Mouse (Mus musculus) adrenal gland, postnatal 36 days (tissue): ENCODE data around the gene Abcc5. TPM values are rescaled to one million over a fixed set of nuclear protein-coding genes. Genes with fewer than 3 reads are reported as not detected.
"Not testable (repeated sequence)": the region's sequence is repeated elsewhere in the genome, so short reads cannot be mapped to it uniquely, and the experiment has no call there.

Experiments
- DNase-seq, 2 experiments: peaks; one replicate each; pipeline ENCODE4 v3.0.0; 2021; ENCODE audit warnings: mixed read lengths in 1 of 2
- total RNA-seq, 2 experiments: library from RNA; stranded (reverse); gene quantifications; 2 replicates each; pipeline ENCODE4 v1.2.3; 2021

Abcc5 gene
- total RNA-seq, 2 experiments from 2014 or later, result 59.4 to 78.0 TPM

DNA sequence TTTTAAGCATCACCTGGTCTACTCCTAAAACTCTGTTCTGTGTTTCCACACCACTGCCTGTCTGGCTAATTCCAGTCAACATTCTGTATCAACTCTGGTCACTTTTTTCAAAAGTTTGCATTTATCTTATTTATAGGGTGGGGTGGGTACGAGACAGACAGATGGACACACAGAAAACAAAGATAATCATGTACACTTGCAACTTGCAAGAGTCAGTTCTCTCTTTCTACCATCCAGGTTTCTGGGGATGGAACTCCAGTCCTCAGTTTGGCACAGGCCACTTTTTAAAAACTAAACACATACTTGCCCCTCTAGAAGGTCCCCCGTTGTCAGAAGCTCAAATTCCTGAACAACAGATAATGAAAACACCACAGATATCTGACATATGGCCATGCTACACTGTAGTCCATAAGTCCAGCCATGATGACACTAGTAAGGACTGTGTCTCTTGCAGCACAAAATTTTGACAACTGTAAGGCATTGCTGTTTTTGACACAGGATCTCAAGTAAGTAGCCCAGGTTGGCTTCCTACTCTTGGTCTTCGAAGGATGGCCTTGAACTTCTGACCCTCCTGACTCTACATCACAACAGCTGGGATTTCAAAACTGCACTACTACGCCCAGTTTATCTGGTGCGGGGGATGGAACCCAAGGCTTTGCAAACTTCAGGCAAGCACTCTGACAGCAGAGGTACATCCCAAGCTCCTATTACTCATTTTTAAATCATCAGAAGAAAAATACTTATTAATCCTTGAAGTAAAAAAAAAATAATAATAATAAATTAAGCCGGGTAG lies 3.1 kb downstream of the Abcc5 start:
- no peak for DNase-seq

GRCm38 (mm10) chr16:20418054-20418453 lies 8.1 kb downstream of the Abcc5 start:
- DNase-seq, result no peak

DNA sequence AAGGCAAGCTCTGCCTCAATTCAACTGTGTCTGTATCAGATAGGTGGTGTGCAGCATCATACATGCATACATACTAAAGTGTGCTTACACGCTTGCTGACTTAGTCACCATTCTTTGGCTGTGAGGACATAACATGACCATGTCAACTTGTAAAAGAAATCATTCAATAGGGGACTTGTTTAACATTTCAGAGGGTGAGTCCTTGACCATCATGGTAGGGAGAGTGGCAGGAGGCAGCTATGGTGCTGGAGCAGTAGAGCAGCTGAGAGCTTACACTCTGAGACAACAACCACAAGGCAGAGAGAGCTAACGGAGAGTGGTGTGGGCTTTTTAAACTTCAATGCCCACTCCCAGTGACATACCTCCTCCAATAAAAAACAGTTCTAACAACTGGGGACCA lies 9.9 kb downstream of the Abcc5 start:
- no peak for DNase-seq

GRCm38 (mm10) chr16:20415804-20416203 lies 10.4 kb downstream of the Abcc5 start:
- peak in 1 of 2 experiments; percentile 17 for DNase-seq

- peak; percentile 69 to 70 for DNase-seq
These were observed 11.0 kb downstream of the Abcc5 start for GRCm38 (mm10) chr16:20415211-20415610.

GRCm38 (mm10) chr16:20413870-20414331 lies 12.3 kb downstream of the Abcc5 start:
- DNase-seq, result peak; percentile 31 to 52

DNA sequence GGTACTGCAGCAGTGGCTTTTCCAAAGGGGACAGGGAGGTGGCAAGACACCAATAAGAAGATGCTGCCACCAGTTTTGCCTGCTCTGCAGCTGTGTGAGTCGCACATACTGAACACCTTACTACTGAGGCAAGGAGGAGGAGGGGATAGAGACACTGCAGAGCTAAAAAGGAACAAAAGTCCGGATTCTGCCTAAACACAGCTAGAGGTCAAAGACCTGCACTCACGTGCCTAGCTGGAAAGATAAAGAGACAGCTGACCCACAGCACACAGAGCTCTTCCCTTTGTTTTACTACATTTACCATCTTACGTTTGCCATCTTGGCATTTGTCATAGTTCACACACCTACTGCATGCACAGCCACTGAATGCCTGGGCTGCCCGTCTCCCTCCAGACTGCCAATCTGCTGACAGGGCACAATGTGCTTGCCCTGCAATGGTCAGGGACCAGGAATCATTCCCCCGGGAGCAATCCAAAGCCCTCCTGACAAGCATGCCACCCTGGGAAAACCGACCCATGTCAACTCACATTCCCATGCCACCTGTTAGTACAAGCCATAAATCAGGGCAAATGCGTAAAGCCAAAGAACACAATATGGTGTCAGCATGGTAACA lies 14.1 kb downstream of the Abcc5 start:
- DNase-seq, result no peak

DNA sequence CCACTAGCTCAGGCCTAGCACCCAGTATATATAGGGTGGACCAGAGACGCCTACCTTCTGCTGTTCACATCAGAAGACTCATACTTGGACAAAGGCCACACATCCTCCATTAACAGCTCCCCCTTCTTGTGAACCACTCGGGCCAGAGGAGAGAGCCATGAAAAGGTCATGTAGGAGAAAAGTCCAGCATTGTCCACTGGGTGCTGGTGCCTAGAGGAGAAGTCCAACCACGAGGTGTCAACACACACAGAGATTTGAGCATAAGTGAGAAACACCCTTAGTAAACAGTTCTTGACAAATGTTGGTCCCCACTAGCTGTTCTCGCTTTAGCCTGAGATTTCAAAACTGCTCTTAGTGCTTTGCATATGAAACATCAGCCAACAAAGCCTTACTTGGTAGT lies 20.9 kb downstream of the Abcc5 start:
- no peak for DNase-seq

DNA sequence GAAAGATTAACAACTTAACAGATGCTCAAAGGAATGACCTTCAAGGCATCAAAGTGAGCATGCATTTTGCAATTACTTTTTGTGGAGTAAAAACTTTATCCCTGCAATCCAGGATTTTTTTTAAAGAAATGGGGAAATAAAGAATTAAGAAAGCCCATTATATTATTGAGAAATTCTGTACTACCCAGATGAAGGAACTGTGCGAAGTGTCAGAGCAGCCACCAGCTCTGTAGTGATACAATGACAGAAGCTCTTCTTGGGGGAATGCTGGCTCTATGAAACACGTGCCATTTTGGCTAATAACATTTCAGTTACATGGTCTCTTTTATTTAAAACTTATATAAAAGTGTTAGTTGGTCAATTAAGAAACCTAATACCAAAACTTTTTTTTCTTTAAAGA lies 22.9 kb downstream of the Abcc5 start:
- no peak for DNase-seq

- peak; percentile 24 to 27 for DNase-seq
These were observed 24.6 kb downstream of the Abcc5 start for GRCm38 (mm10) chr16:20401592-20401991.

GRCm38 (mm10) chr16:20400707-20401591 lies 25.2 kb downstream of the Abcc5 start:
- no peak for DNase-seq

GRCm38 (mm10) chr16:20396851-20397250 lies 29.3 kb downstream of the Abcc5 start:
- no peak for DNase-seq

GRCm38 (mm10) chr16:20395216-20395907 lies 30.8 kb downstream of the Abcc5 start:
- DNase-seq, result no peak

DNA sequence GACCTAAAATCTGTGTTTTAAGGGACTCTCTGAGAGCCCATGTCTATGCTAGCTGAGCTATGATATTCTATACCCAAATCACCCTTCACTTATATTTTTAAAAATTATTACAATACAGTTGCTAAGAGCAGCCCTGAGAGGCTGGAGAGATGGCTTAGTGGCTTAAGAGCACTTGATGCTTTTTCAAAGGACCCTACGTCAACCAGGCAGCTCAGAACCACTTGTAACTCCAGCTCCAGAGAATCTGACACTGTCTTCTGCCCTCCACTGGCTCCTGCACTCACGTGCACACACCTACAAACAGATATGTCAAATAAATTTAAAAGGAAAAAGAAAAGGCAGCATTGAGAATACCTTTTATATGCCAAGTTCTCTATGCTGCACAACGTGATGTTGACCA lies 34.4 kb downstream of the Abcc5 start:
- no peak for DNase-seq

DNA sequence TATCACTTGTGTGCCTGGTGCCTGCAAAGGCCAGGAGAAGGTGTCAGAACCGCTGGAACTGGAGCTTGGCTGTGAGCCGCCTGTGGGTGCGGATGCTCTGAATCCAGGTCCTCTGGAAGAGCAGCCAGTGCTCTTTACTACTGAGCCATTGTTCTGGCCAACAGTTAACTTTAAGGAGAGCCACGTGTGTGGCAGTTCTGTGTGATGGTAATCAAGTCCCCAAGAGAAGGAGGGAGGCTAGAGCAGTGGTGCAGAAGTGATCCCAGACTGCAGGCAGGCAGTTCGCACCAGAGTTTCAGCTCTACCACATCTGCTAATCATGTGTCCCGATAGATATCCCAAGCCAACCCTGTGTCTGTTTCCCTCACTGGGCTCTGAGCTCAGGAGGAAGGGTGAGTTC lies 36.0 kb downstream of the Abcc5 start:
- no peak for DNase-seq

- peak; percentile 18 to 40 for DNase-seq
These were observed 45.2 kb downstream of the Abcc5 start for GRCm38 (mm10) chr16:20381031-20381430.

GRCm38 (mm10) chr16:20375341-20375740 lies 50.9 kb downstream of the Abcc5 start:
- DNase-seq, result no peak

DNA sequence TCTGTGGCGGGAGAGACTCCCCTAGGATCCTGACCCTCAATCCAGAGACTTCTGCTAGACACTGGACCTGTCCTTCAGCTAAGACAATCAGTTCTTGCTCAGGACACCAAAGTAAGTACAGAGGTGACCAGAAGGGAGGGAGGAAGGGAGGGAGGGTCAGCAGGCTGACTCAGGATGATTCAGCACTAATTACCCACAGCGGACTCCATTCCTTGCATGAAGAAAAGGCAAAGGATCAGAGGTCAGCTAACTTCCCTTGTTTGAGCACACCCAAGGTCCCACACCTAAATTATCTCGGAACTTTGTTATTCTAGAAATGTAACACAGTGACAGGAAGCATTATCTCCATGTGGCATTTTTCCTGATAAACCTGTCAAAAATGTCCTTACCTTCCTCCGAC lies 54.5 kb downstream of the Abcc5 start:
- DNase-seq, result peak; percentile 31 to 53

GRCm38 (mm10) chr16:20368221-20368620 lies 58.0 kb downstream of the Abcc5 start:
- DNase-seq, result no peak

GRCm38 (mm10) chr16:20362121-20362520 lies 64.1 kb downstream of the Abcc5 start:
- DNase-seq, result no peak

DNA sequence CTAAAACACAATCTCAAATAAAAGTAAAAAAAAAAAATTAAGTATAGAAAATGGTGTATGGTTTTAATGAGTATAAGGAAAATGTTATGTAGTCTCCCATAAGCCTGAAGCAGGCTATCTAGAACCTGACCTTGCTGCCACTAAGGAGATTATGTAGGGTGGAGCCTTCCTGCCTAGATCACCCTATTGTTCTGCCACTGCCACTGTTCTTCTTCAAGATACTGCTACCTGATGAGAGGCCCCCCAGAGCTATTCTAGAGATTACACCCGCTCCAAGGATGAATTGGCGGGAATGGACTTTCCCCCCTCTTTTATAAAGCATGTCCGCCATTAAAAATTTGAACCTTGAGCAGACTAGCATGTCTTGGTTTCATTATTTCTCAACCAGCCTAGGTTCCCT lies 64.7 kb downstream of the Abcc5 start:
- not testable (repeated sequence) for DNase-seq
